Mouse (Mus musculus) liver, adult 2 months (tissue): ENCODE results near the gene Mmd. TPM values are rescaled to one million over a fixed set of nuclear protein-coding genes. Genes with fewer than 3 reads are reported as not detected.
"Not testable (repeated sequence)": the region's sequence is repeated elsewhere in the genome, so short reads cannot be mapped to it uniquely, and the experiment has no call there.

Source experiments
- DNase-seq: peaks from one replicate; pipeline ENCODE4 v3.0.0-alpha.2; 2011; ENCODE audit warnings: low read depth, low spot score; ENCODE audit errors: extremely low read depth
- H3K27ac ChIP-seq: fragments of 200-500 bp; replicated peaks from 2 replicates; pipeline ENCODE4 v1.5.1; 2012; ENCODE audit warnings: low read depth, mild to moderate bottlenecking, control low read depth, inconsistent platforms, low read length; ENCODE audit not compliant: insufficient read depth
- H3K27me3 ChIP-seq: fragments of 200-500 bp; 2 replicates; pipeline ENCODE4 v1.6.1; 2012; ENCODE audit warnings: mild to moderate bottlenecking, moderate library complexity, low read length, inconsistent platforms; ENCODE audit not compliant: control insufficient read depth, insufficient read depth
- H3K36me3 ChIP-seq: fragments of 200-500 bp; 2 replicates; pipeline ENCODE4 v1.6.1; 2012; ENCODE audit warnings: low read length, inconsistent platforms; ENCODE audit not compliant: control insufficient read depth, insufficient read depth
- H3K4me1 ChIP-seq: fragments of 200-500 bp; 2 replicates; pipeline ENCODE4 v1.6.1; 2011; ENCODE audit warnings: low read length; ENCODE audit not compliant: control insufficient read depth, insufficient read depth
- H3K4me3 ChIP-seq: fragments of 200-500 bp; 2 replicates; pipeline ENCODE4 v1.5.1; 2011; ENCODE audit warnings: low read depth, mild to moderate bottlenecking, control low read depth, low read length, moderate library complexity; ENCODE audit not compliant: insufficient read depth
- H3K79me2 ChIP-seq: fragments of 200-500 bp; 2 replicates; pipeline ENCODE4 v1.6.1; 2012; ENCODE audit warnings: inconsistent platforms, mild to moderate bottlenecking, low read length, moderate library complexity; ENCODE audit not compliant: control insufficient read depth, insufficient read depth
- H3K9ac ChIP-seq: fragments of 200-500 bp; 2 replicates; pipeline ENCODE4 v1.6.1; 2012; ENCODE audit warnings: low read depth, mild to moderate bottlenecking, control low read depth, inconsistent platforms, low read length
- CTCF ChIP-seq: fragments of 200-500 bp; IDR thresholded peaks from 2 replicates; pipeline ENCODE4 v1.5.1; 2011; ENCODE audit warnings: low read depth, low read length, control low read depth
- POLR2A ChIP-seq: fragments of 200-500 bp; IDR thresholded peaks from 2 replicates; pipeline ENCODE4 v1.6.1; 2011; ENCODE audit warnings: low read length, control low read depth; ENCODE audit not compliant: insufficient read depth; ENCODE audit errors: extremely low read depth
- WGBS: fragments of 180-500 bp; shearing (Covaris S2); methylation state at CpG from one replicate; pipeline ENCODE4 v1.1.7; 2018; 5-methylcytosine and 5-hydroxymethylcytosine counted together
- polyA plus RNA-seq: library from polyadenylated mRNA; depleted of rRNA; stranded (reverse); fragments of >200 nt; gene quantifications from 2 replicates; pipeline ENCODE4 v1.2.3, GENCODE M21; 2012
- total RNA-seq: library from RNA; depleted of rRNA; stranded (reverse); fragments of >200 nt; gene quantifications from 2 replicates; pipeline ENCODE4 v1.2.3, GENCODE M21; 2014

The Mmd gene
- total and polyA plus RNA-seq, 2 experiments = 60.3 to 124 TPM

DNA sequence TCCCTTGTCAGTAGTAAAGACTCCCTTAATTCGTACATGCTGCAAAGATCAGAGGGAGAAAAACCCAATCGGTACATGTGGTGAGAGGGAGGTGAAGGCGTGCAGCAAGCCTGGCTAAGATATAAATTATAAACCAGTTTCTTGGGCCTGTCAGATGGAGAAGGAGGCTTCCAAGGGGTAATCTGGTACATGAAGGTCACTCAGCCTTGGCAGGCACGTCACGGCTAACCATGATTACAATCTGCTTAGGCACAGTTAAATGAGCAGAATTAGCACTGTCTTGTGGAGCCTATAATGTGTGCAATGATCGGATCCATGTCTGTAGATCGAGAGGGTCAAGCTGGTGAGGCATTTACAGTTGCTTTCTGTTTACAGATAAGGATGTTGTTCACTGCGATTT is 26.9 kb downstream of the Mmd start:
- Histone ChIP-seq H3K27ac (no peak overlapping the region), H3K36me3 (peaks cover 33% of the 10 kb centered on the region), H3K27me3 (no peaks in the 10 kb centered on the region), H3K79me2 (no peaks in the 10 kb centered on the region), H3K4me3 (no peak overlapping the region), H3K9ac (no peak overlapping the region), H3K4me1 (peaks cover 6% of the 10 kb centered on the region)
- 88% methylated on average over 8 of the region's 8 CpGs for whole genome bisulfite sequencing
- TF ChIP-seq POLR2A (no peak), CTCF (no peak)
- DNase-seq = no peak

DNA sequence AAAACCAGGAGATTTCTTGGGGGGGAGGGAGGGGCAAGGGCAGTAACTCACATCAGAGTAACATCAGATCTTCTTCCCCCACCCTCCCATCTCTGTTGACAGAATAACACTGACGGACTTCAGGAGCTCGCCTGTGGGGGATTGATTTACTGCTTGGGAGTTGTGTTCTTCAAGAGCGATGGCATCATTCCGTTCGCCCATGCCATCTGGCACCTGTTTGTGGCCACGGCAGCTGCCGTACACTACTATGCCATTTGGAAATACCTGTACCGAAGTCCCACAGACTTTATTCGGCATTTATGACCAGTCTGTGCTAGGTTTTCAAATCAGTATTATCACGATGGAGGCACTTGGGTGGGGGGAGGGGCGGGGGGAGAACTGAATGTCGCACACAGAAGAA is 27.3 kb downstream of the Mmd start:
- Histone ChIP-seq H3K9ac (no peak overlapping the region), H3K27ac (no peak overlapping the region), H3K4me3 (no peak overlapping the region), H3K79me2 (no peaks in the 10 kb centered on the region), H3K4me1 (peaks cover 4% of the 10 kb centered on the region), H3K36me3 (peaks cover 30% of the 10 kb centered on the region), H3K27me3 (no peaks in the 10 kb centered on the region)
- no peak for DNase-seq
- 94% methylated on average over 12 of the region's 12 CpGs for WGBS
- no peak for TF ChIP-seq POLR2A
- no peak for TF ChIP-seq CTCF

DNA sequence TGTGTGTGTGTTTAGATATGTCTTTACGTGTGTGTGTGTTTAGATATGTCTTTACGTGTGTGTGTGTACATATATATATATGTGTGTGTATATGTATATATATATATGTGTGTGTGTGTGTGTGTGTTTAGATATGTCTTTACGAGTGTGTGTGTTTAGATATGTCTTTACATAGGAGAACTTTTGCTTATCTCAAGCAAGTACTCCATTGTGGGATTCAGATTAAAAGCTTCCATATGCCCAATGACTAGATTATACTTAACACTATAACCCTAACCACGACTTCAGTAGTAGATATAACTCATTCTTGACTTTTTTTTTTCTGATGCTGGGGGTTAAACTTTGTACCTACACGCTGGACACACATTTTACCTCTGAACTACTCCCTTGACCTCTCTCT is 30.8 kb downstream of the Mmd start:
- 82% methylated on average over 5 of the region's 5 CpGs for WGBS
- Histone ChIP-seq H3K79me2 (no peaks in the 10 kb centered on the region), H3K4me3 (no peak overlapping the region), H3K9ac (no peak overlapping the region), H3K27ac (no peak overlapping the region), H3K36me3 (peaks cover 8% of the 10 kb centered on the region; the same call in 1 of the 2 replicates), H3K4me1 (no peaks in the 10 kb centered on the region), H3K27me3 (no peaks in the 10 kb centered on the region)
- no peak for DNase-seq
- TF ChIP-seq CTCF (no peak), POLR2A (no peak)

DNA sequence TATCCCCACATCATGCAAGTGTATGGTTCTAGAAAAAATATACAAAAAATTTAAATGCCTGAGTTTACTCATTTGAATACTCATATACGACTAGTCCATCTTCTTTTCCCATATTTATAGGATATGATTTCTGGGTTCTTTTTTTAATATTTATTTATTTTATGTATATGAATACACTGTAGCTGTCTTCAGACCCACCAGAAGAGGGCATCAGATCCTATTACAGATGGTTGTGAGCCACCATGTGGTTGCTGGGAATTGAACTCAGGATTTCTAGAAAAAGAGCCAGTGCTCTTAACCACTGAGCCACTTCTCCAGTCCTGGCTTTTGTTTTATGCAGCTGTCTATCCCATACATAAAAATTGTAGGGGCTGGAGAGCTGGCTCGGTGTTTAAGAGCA is 32.7 kb downstream of the Mmd start:
- H3K27me3 ChIP-seq, H3K36me3 ChIP-seq, H3K79me2 ChIP-seq, H3K4me1 ChIP-seq, H3K4me3 ChIP-seq, DNase-seq, H3K9ac ChIP-seq, H3K27ac ChIP-seq: not testable (repeated sequence)
- 94% methylated on average over 2 of the region's 2 CpGs for WGBS

DNA sequence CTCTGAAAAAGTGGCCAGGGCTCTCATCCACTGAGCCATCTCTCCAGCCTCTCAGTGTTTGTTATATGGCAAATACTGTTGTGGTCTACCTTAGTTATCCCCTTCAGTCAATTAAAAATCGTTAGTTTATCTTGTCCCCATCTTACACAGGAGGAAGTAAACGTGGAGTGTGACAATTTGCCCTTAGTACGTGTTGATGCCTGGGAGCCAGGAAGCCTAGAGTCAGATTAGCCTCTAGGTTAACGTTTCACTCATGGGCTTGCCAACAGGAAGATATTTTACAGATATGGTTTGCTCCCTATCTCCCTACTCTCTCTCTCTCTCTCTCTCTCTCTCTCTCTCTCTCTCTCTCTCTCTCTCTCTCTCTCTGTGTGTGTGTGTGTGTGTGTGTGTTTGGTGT is 33.9 kb downstream of the Mmd start:
- no peak overlapping the region for H3K9ac ChIP-seq
- no peaks in the 10 kb centered on the region for H3K79me2 ChIP-seq
- no peak overlapping the region for H3K27ac ChIP-seq
- 15% methylated on average over 4 of the region's 4 CpGs for WGBS
- TF ChIP-seq CTCF (no peak), POLR2A (no peak)
- no peaks in the 10 kb centered on the region for H3K4me1 ChIP-seq
- no peak overlapping the region for H3K4me3 ChIP-seq
- no peaks in the 10 kb centered on the region for H3K27me3 ChIP-seq
- H3K36me3 ChIP-seq = no peaks in the 10 kb centered on the region
- DNase-seq = no peak

DNA sequence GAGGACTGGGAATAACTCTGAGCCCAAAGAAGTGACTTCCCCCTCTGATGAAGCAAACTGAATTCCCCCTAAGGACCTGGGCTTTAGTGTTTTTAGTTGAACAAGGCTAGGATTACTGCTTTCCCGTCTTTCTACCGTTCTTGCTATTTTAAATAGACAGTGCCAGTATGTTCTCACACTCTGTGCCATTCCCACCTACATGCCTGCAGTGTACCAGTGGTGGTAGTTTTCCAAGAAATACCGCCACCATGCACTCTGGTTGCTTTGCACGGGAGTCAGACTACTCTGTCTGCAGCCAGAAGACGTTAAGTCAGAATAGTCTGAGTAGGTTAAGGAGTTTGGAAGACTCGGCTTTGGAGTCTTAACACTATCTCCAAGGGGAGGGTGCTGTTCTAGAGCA is 34.3 kb downstream of the Mmd start:
- no peaks in the 10 kb centered on the region for H3K36me3 ChIP-seq
- DNase-seq = no peak
- H3K27ac ChIP-seq = no peak overlapping the region
- WGBS = 85% methylated on average over 6 of the region's 6 CpGs
- no peak for TF ChIP-seq CTCF
- no peak for TF ChIP-seq POLR2A
- no peaks in the 10 kb centered on the region for H3K79me2 ChIP-seq
- no peaks in the 10 kb centered on the region for H3K27me3 ChIP-seq
- no peak overlapping the region for H3K9ac ChIP-seq
- no peak overlapping the region for H3K4me3 ChIP-seq
- no peaks in the 10 kb centered on the region for H3K4me1 ChIP-seq
